Mouse (Mus musculus) erythroblast, embryonic 14.5 days (primary cell): ENCODE measurements around the gene Sorcs2.

Experiments
- GATA1 ChIP-seq: IDR thresholded peaks from 2 replicates; pipeline ENCODE4 v1.6.1; 2012; ENCODE audit warnings: low read length, inconsistent platforms, mixed read lengths
- TAL1 ChIP-seq: IDR thresholded peaks from 3 replicates; pipeline ENCODE4 v1.6.1; 2012; ENCODE audit warnings: low read length, inconsistent platforms, mixed read lengths

GRCm38 (mm10) chr5:36375886-36376285 lies 22.1 kb downstream of the Sorcs2 start:
- TF ChIP-seq TAL1, result no peak
- no peak for TF ChIP-seq GATA1
